Mouse (Mus musculus): ENCODE results near the gene Mdc1. TPM values are rescaled to one million over a fixed set of nuclear protein-coding genes. Genes with fewer than 3 reads are reported as not detected.
A peak's percentile ranks its signal among the peaks of the same experiment; 100 is the strongest.

Mdc1 gene
- total RNA-seq, 2 experiments from 2014 or later: 15.8 to 16.2 TPM

DNA sequence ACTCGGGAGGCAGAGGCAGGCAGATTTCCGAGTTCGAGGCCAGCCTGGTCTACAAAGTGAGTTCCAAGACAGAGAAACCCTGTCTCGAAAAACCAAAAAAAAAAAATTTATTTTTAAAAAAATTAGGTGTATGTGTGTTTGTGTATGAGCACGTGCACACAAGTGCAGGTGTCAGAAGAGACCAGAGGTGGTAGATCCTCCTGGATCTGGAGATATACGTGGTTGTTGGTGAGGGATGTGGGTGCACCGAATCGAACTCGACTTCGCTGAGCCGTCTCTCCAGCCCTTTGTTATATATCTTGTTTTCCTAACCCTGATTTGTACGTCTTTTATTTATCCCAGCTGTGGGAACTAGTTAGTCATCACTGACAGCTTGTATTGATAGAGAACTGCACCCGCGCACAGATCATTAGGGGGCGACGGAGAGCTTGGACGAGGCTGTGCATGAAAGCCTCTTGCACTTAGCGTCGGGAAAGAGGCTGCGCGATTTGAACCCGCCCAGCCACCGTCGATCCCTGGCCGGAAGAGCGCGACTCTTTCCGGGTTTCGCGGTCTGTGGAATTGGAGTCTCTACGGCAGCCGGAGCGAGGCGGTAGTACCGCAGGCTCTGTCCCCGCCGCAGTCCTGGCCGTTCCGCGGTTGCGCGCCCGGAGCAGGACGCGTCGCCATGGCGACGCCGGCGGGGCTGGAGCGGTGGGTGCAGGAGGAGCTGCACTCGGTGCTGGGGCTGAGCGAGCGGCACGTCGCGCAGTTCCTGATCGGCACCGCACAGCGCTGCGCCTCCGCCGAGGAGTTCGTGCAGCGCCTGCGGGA lies 38.1 kb downstream of the Mdc1 start, which contains the start of gene Dhx16:
TSS of gene Dhx16 (plus strand) at position 575 of the 813 bp plus-strand sequence.
- DNase-seq (ENCODE audit: low spot score in 2 of 2): peak; percentile 95 to 96

DNA sequence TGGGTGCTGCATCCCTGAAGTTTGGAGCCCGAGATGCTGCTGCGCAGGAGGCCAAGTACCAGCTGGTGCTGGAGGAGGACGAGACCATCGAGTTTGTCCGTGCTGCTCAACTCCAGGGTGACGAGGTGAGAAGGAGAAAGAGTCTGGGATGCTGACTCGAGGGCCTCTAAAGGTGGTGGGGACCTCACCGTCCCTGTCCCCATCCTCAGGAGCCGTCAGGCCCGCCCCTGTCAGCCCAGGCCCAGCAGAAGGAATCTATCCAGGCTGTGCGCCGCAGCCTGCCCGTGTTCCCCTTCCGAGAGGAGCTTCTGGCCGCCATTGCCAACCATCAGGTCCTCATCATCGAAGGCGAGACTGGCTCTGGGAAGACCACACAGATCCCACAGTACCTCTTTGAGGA lies 41.6 kb downstream of the Mdc1 start:
- DNase-seq (ENCODE audit: low spot score in 2 of 2): no peak

- DNase-seq (ENCODE audit: low spot score in 2 of 2): no peak
Observed at GRCm38 (mm10) chr17:35883777-35884176, 42.5 kb downstream of the Mdc1 start.

GRCm38 (mm10) chr17:35887725-35888124 lies 46.4 kb downstream of the Mdc1 start:
- DNase-seq (ENCODE audit: low spot score in 2 of 2): no peak

- peak; percentile 90 to 95 for DNase-seq (ENCODE audit: low spot score in 2 of 2)
Observed at GRCm38 (mm10) chr17:35896781-35897643, 55.7 kb downstream of the Mdc1 start, which contains the start of gene 2310061I04Rik. Gene 2310061I04Rik (minus strand): TSS chr17:35897431.

- DNase-seq (ENCODE audit: low spot score in 2 of 2): no peak
Observed at GRCm38 (mm10) chr17:35897644-35898573, 56.6 kb downstream of the Mdc1 start.

DNA sequence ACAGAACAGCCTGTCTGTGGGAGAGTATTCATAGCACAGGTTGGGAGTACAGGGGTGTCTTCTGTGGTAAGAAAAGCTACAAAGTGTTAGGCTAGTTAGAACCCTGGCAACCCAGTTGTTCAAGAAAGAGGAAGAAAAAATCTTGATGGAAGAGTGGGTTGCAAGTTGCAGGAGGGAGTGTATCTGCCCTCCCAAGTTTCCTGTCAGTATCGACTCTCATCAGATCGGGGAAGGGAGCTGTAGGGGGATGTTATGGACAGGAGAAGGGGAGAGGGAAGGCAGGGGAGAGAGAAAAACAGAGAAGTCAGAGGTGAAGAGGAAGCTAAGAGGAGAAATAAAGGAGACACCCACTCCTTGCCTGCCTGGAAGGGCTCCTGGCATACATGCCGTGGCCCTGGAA lies 59.3 kb downstream of the Mdc1 start:
- DNase-seq (ENCODE audit: low spot score in 2 of 2): no peak

DNA sequence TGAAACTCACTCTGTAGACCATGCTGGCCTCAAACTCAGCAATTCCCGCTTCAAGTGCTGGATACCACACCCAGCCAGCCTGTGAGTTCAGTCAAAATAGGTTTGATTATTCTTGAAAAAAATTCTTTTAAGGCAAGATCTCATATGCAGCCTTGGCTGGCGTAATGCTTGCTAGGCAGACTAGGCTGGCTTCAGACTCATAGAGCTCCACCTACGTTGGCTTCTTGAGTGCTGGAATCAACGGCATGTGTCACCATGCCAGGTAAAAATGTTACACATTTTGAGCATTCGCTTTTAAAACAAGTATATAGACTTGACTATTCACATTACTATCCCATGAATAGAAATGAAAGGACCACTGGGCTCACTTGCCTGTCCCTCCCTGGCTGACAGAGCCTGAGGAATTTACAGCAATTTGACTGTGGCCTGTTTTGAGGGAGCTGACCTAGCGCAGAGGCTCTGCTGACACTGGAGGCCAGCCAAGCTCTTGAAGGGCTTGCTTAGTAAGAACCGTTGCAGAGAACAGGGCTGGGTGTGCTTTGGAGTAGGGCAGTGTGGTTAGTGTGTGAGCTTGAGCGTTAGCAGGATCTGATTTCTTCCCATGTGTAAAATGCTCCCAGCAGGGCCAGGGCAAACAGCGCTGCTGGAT lies 62.2 kb downstream of the Mdc1 start:
- DNase-seq (ENCODE audit: low spot score in 2 of 2): no peak

DNA sequence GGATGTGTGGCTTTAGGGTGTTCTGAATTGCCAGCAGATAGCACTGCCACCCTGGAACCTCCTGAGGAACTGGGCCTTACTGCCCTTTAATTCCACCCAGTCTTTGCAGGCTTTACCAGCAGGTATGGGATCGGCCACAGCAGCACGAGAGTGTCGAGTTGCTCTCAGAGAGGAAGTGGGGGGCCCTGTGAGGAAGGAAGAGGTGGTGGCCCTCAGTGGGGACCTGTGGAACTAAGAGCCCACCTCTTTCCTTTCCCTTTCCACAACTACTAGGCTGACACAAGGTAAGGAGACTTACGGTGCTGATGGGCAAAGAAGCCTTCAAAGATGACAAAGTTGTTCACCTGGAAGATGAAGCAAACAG lies 62.7 kb downstream of the Mdc1 start:
- no peak for DNase-seq (ENCODE audit: low spot score in 2 of 2)

DNA sequence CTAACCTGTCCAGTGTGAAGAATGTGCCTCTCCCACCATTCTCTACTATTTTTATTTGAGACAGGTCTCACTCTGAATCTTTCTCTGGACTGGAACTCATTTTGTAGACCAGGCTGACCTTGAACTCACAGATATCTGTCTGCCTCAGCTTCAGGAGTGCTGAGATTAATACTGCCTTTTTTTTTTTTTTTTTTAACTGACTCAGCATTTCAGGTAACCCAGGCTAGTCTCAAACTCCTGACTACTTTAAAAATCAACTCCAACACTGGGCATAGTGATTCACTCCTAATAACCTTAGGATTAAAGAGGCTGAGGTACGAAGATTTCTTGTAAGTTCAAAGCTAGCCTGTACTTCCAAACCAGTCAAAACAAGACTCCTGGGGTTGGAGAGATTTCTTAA lies 64.3 kb downstream of the Mdc1 start:
- DNase-seq (ENCODE audit: low spot score in 2 of 2): no peak

DNA sequence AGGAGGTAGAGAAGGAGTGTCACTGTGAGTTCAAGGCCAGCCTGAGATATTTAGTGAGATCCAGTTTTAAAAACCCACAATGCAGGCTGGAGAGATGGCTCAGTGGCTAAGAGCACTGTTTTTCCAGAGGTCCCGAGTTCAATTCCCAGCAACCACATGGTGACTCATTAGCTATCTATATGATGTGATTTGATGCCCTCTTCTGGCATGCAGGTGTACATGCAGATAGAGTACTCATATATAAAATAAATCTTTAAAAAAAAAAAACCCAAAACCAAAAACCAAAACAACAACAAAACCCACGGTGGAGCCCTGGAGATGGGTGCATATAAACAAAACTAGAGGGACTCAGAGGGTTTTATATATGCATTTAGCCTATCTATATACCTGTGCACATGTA lies 66.3 kb downstream of the Mdc1 start:
- DNase-seq (ENCODE audit: low spot score in 2 of 2): no peak

Small RNAs within 50 kb of the gene (microRNA-seq; reads per million reads assigned to microRNA genes)
- gene Gm28033: 1.2 to 1.6 reads per million in 2 experiments

Other genes starting within 250 kb of the Mdc1 start
- not detected for gene Sfta2, start 240.0 kb upstream of the Mdc1 start, total RNA-seq (2021)
- not detected for gene Gm9573, start 214.9 kb upstream of the Mdc1 start, total RNA-seq (2021)
- gene Mucl3, start 197.8 kb upstream of the Mdc1 start, total RNA-seq (2021): not detected
- gene Vars2, start 173.9 kb upstream of the Mdc1 start, total RNA-seq (2021): 10 to 100 TPM; 42.6 to 44.1 TPM
- 10 to 100 TPM; 23.3 to 24.4 TPM for gene Gtf2h4, start 167.8 kb upstream of the Mdc1 start, total RNA-seq (2021)
- 10 to 100 TPM; 49.8 to 50.5 TPM for gene Ddr1, start 136.9 kb upstream of the Mdc1 start, total RNA-seq (2021)
- 1 to 10 TPM; 4.3 to 4.6 TPM for gene Ier3, start 19.8 kb upstream of the Mdc1 start, total RNA-seq (2021)
- gene Flot1, start 18.3 kb upstream of the Mdc1 start, total RNA-seq (2021): 100 to 1,000 TPM; 163 to 172 TPM
- 1,000 to 10,000 TPM; 1,119 to 1,208 TPM for gene Tubb5, start 3.2 kb upstream of the Mdc1 start, total RNA-seq (2021)
- gene Nrm, start 19.8 kb downstream of the Mdc1 start, total RNA-seq (2021): 1 to 10 TPM; 5.2 to 5.7 TPM
- gene Ppp1r18, start 24.1 kb downstream of the Mdc1 start, total RNA-seq (2021): 10 to 100 TPM; 15.6 to 16.3 TPM
- 10 to 100 TPM; 26.1 to 36.5 TPM for gene Dhx16, start 38.3 kb downstream of the Mdc1 start, total RNA-seq (2021)
- 10 to 100 TPM; 69.4 to 77.2 TPM for gene 2310061I04Rik, start 55.9 kb downstream of the Mdc1 start, total RNA-seq (2021)
- gene Atat1, start 68.6 kb downstream of the Mdc1 start, total RNA-seq (2021): 100 to 1,000 TPM; 132 to 133 TPM
- gene Mrps18b, start 74.9 kb downstream of the Mdc1 start, total RNA-seq (2021): 10 to 100 TPM; 49.1 to 50.2 TPM
- gene Ppp1r10, start 74.9 kb downstream of the Mdc1 start, total RNA-seq (2021): 10 to 100 TPM; 66.2 to 67.3 TPM
- 10 to 100 TPM; 86.2 to 86.6 TPM for gene Abcf1, start 128.2 kb downstream of the Mdc1 start, total RNA-seq (2021)
- 100 to 1,000 TPM; 123 to 128 TPM for gene Gnl1, start 138.3 kb downstream of the Mdc1 start, total RNA-seq (2021)
- gene Prr3, start 138.7 kb downstream of the Mdc1 start, total RNA-seq (2021): 10 to 100 TPM; 72.1 to 79.2 TPM
- gene H2-T24, start 179.0 kb downstream of the Mdc1 start, total RNA-seq (2021): under 1 TPM; 0.54 to 0.80 TPM
- gene H2-T23, start 191.3 kb downstream of the Mdc1 start, total RNA-seq (2021): 1 to 10 TPM; 2.4 to 2.9 TPM
- 1 to 10 TPM; 8.2 to 9.0 TPM for gene H2-T22, start 201.2 kb downstream of the Mdc1 start, total RNA-seq (2021)
- not detected for gene Gm6034, start 201.4 kb downstream of the Mdc1 start, total RNA-seq (2021)
- under 1 TPM; 0.30 to 0.65 TPM for gene Gm11127, start 216.9 kb downstream of the Mdc1 start, total RNA-seq (2021)

All from layer of hippocampus, postnatal 10 days (tissue).